Mouse (Mus musculus): Measurements from ENCODE around the gene Grin3b. TPM values are rescaled to one million over a fixed set of nuclear protein-coding genes. Genes with fewer than 3 reads are reported as not detected.

Grin3b gene
- not detected in 2 replicates for total RNA-seq (2017)

DNA sequence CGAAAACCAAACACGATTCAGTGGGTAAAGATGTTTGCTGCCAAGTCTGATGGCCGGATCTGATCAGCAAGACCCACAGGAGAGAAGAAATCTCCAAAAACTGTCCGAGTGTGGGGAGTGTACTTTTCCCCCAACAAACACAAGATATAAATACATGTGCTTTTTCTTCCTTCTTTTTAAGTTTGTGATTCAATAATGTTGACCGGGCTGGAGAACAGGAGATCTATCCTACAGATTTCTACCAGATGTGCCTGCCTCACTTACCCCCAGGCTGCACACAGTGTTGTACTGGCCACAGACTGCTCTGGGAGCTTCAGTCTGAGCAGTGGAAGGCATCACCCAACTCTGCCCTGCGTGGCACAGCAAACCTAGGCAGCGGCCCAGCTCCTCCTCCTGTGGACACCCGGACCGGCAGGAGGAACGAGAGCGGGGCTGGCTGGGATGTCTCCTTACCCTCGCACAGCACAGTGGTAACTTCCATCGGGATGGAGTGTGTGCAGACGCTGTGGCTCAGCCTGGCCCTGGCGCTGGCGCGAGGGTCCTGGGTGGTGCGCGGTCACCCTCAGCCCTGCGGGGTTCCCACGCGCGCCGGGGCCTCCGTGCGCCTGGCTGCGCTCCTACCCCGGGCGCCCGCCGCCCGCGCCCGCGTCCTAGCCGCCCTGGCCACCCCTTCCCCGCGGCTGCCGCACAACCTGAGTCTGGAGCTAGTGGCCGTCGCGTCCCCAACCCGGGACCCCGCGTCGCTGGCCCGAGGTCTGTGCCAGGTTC is at the start of gene Grin3b:
TSS of gene Grin3b (plus strand) at position 301 of the 768 bp plus-strand sequence.
- ATAC-seq (ENCODE audit: extremely low read depth, insufficient number of reproducible peaks, low FRiP score, poor library complexity, severe bottlenecking), result no peak

- ATAC-seq (ENCODE audit: extremely low read depth, insufficient number of reproducible peaks, low FRiP score, poor library complexity, severe bottlenecking), result no peak
Observed at GRCm38 (mm10) chr10:79920958-79921535, 49.5 kb upstream of the Grin3b start, which contains the start of gene R3hdm4. R3hdm4 (minus strand) TSS chr10:79921208.

GRCm38 (mm10) chr10:79921572-79921971 is 48.9 kb upstream of the Grin3b start:
- ATAC-seq (ENCODE audit: extremely low read depth, insufficient number of reproducible peaks, low FRiP score, poor library complexity, severe bottlenecking), result no peak

DNA sequence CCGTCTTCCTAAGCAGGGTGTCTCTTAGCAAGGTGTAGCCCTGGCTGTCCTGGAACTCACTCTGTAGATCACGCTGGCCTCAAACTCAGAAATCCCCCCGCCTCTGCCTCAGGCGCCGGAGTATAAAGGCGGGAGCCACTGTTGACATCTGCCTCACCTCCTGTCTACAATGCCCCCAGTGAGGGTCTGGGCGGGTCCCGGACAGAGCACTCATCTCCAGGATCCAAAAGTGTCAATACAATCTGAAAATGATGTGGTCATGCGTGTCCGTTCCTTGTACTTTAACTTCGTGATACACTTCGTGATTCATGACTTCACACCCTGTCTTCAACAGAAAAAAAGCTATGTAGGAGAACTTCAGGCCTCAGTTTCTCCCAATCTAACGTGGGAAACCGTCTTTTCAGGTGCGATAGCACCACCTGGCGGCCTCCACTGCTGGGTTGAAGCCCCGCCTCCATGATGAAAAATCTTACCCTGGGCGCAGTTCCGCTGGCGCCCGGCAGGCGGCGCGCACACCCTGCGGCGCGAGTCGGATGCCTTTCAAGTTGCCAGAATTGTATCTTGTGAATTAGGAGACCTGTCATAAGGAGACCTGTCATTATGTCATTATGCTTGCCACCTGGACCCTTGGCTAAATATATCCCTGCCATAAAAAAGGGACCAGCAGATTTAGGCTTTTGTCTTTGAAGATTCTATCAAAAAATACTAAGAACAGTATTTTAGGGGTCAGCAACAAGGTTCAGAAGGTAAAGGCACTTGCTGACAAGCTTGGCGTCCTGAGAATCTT is 45.3 kb upstream of the Grin3b start:
- ATAC-seq (ENCODE audit: extremely low read depth, insufficient number of reproducible peaks, low FRiP score, poor library complexity, severe bottlenecking), result peak; percentile 53

DNA sequence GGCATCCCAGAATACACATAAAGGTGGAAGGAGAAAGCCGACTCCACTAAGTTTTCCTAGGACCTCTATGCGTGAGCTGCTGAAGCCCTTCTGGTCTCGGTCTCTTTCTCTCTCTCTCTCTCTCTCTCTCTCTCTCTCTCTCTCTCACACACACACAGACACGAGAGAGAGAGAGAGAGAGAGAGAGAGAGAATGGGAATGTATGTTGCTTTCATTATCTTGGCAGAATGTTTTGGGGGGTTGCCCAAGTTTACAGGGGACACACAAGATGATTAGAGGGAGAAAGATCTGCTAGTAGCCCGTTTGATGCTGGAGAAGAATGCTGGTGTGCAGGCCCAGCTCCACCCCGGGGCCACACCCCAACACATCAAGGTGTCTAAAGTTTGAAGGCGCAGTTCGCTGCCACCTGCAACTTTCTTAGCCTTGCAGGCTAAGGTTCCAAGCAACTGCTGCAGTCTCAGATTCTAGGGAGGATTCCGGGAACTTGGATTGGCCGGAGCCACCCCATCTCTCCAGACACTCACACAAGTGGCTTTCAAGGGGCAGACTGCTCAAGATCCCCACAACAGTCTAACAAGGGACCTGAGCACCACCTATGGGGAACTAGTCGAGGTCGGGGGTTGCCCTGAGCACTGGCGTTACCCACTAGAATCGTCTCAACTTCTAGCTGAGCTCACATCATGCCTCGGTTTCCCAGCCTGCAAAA is 44.6 kb upstream of the Grin3b start:
- no peak for ATAC-seq (ENCODE audit: extremely low read depth, insufficient number of reproducible peaks, low FRiP score, poor library complexity, severe bottlenecking)

- peak; percentile 50 for ATAC-seq (ENCODE audit: extremely low read depth, insufficient number of reproducible peaks, low FRiP score, poor library complexity, severe bottlenecking)
Observed at GRCm38 (mm10) chr10:79926491-79927323, 43.8 kb upstream of the Grin3b start, which contains the start of gene Arid3a. Arid3a (plus strand) TSS chr10:79927043.

GRCm38 (mm10) chr10:79927324-79928029 is 43.0 kb upstream of the Grin3b start:
- no peak for ATAC-seq (ENCODE audit: extremely low read depth, insufficient number of reproducible peaks, low FRiP score, poor library complexity, severe bottlenecking)

DNA sequence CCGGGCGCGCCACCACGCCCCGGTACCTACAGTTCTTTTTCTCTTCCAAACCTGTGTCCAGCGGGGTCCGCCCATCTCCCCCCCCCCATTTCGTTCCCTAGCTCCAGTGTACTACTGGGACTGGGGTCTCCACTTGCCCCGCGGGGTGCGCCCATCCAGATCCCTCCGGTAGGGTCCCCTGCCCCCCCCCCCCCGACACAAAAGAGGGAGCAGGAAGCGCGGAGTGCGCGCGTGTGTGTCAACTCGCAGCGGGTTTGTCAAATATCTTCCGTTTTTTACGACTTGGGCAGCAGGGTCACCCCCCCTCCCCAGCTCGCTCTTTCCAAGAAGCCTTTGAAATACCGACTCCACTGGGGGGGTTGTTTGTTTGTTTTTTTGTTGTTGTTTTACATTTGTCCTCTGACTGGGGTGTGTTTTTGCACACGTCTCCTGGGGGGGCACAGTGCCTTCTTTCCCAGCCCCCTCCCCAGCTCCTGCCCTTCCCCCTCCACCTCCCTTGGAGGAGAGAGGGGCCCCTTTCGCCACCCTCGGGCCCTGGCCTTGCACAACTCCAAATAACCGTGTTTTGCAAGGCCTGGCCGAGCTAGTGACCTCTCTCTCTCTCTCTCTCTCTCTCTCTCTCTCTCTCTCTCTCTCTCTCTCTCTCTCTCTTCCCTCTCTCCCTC is 42.4 kb upstream of the Grin3b start:
- peak; percentile 23; the same call in 1 of the 2 replicates for ATAC-seq (ENCODE audit: extremely low read depth, insufficient number of reproducible peaks, low FRiP score, poor library complexity, severe bottlenecking)

GRCm38 (mm10) chr10:79928907-79929701 is 41.4 kb upstream of the Grin3b start:
- ATAC-seq (ENCODE audit: extremely low read depth, insufficient number of reproducible peaks, low FRiP score, poor library complexity, severe bottlenecking), result no peak

- no peak for ATAC-seq (ENCODE audit: extremely low read depth, insufficient number of reproducible peaks, low FRiP score, poor library complexity, severe bottlenecking)
Observed at GRCm38 (mm10) chr10:79929967-79930825, 40.3 kb upstream of the Grin3b start.

- no peak for ATAC-seq (ENCODE audit: extremely low read depth, insufficient number of reproducible peaks, low FRiP score, poor library complexity, severe bottlenecking)
Observed at GRCm38 (mm10) chr10:79930826-79931186, 39.7 kb upstream of the Grin3b start.

- ATAC-seq (ENCODE audit: extremely low read depth, insufficient number of reproducible peaks, low FRiP score, poor library complexity, severe bottlenecking), result no peak
Observed at GRCm38 (mm10) chr10:79931797-79932196, 38.7 kb upstream of the Grin3b start.

GRCm38 (mm10) chr10:79932736-79933135 is 37.8 kb upstream of the Grin3b start:
- no peak for ATAC-seq (ENCODE audit: extremely low read depth, insufficient number of reproducible peaks, low FRiP score, poor library complexity, severe bottlenecking)

GRCm38 (mm10) chr10:79933145-79933679 is 37.3 kb upstream of the Grin3b start:
- no peak for ATAC-seq (ENCODE audit: extremely low read depth, insufficient number of reproducible peaks, low FRiP score, poor library complexity, severe bottlenecking)

GRCm38 (mm10) chr10:79933861-79934260 is 36.7 kb upstream of the Grin3b start:
- no peak for ATAC-seq (ENCODE audit: extremely low read depth, insufficient number of reproducible peaks, low FRiP score, poor library complexity, severe bottlenecking)

All from neutrophil, adult 5-6 weeks (primary cell).